In the genomic region with DNA sequence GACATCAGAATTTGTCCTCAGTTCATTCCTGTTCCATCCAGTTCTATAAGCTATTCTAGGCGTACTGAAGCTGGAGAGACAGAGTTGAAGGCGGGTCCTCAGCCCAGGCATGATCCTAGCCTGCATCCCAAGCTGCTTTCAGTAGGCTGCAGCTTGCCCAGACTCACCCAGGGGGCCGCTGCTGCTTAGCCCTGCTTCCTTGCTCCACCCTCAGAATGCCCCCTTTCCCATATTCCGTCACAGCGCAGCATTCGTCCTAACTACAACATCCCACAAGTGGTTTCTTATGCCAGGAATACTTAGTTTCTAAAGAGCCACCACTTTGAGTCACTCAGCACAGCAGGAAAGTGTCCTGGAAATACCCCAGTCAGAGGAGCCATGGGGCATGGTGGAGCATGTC, we compare ENCODE assay signal across 23 mouse cellular contexts. TPM values are rescaled to one million over a fixed set of nuclear protein-coding genes. Genes with fewer than 3 reads are reported as not detected.
DNase-seq lines count a peak whose midpoint lies in the region; ATAC-seq and TF ChIP-seq lines count a peak whose summit lies in the region.
"Had no signal": no experiment of that assay in that cellular context is flagged by ENCODE, and none has a peak within 500 bp of the region (broad histone marks: within the 10 kb centered on the region; RNA-seq: fewer than 3 reads in every experiment).

No protein-coding gene starts in this region.

- TF ChIP-seq CTCF in C2C12 (IDR thresholded peaks at IDR 0.05; ENCODE audit: control insufficient read depth, insufficient read depth, insufficient read length), result no peak
- TF ChIP-seq CTCF in small intestine, adult 2 months (IDR thresholded peaks at IDR 0.05; ENCODE audit: extremely low read depth, insufficient read length, insufficient replicate concordance, low read depth, low read length), result no peak

- no peak for ATAC-seq in heart, embryonic 16.5 days (replicated peaks; ENCODE audit: extremely low read depth, insufficient read depth, low FRiP score)
- ATAC-seq in midbrain, embryonic 16.5 days, result no peak
- ATAC-seq: forebrain, embryonic 13.5 days; midbrain, embryonic 15.5 days had no signal

- peak overlapping the region; percentile 98 for H3K27ac ChIP-seq in heart, embryonic 16.5 days (ENCODE audit: low read length)
- H3K27ac ChIP-seq in small intestine, adult 2 months (ENCODE audit: insufficient read depth, low read depth, low read length), result peak overlapping the region; percentile 5; the same call in 1 of the 2 replicates
- no peak overlapping the region for H3K27ac ChIP-seq in midbrain, embryonic 16.5 days (ENCODE audit: low read length)
- H3K27ac ChIP-seq: forebrain, embryonic 13.5 days; hindbrain, embryonic 13.5 days; limb, embryonic 13.5 days; liver, embryonic 14.5 days; midbrain, embryonic 15.5 days had no signal

- H3K9me3 ChIP-seq in heart, embryonic 16.5 days (replicated peaks; ENCODE audit: control insufficient read depth, low read length), result no peaks in the 10 kb centered on the region
- H3K9me3 ChIP-seq in midbrain, embryonic 16.5 days (replicated peaks; ENCODE audit: control insufficient read depth, low read length, poor library complexity, severe bottlenecking), result no peaks in the 10 kb centered on the region
- H3K9me3 ChIP-seq: forebrain, embryonic 13.5 days; hindbrain, embryonic 13.5 days; limb, embryonic 13.5 days; midbrain, embryonic 15.5 days had no signal

- H3K27me3 ChIP-seq in C2C12 (ENCODE audit: control insufficient read depth, insufficient read depth, insufficient read length), result no peaks in the 10 kb centered on the region
- no peaks in the 10 kb centered on the region for H3K27me3 ChIP-seq in heart, embryonic 16.5 days (ENCODE audit: control insufficient read depth, insufficient read depth, low read length)
- H3K27me3 ChIP-seq in small intestine, adult 2 months (ENCODE audit: control insufficient read depth, insufficient read depth, low read length), result no peaks in the 10 kb centered on the region
- no peaks in the 10 kb centered on the region for H3K27me3 ChIP-seq in midbrain, embryonic 16.5 days (ENCODE audit: control insufficient read depth, insufficient read depth, low read depth, low read length)
- H3K27me3 ChIP-seq: forebrain, embryonic 13.5 days; limb, embryonic 13.5 days; midbrain, embryonic 15.5 days had no signal

- peak; percentile 91 for DNase-seq in heart, adult 11 months
- DNase-seq in heart, adult 8-10 months (ENCODE audit: low spot score), result no peak
- DNase-seq in cerebellum, postnatal 10 days, result no peak
- no peak for DNase-seq in c-Kit-positive CD71-positive TER-119-positive erythroid progenitor cells, embryonic 14.5 days (ENCODE audit: low spot score)
- DNase-seq: adrenal gland, adult 2 months; cerebellum, adult 11 months; cerebellum, postnatal 25 days; kidney, adult 11 months; kidney, postnatal 14 days; spleen, adult 18-20 months; thymus, postnatal 25 days had no signal

- peaks cover 48% of the 10 kb centered on the region for H3K79me2 ChIP-seq in C2C12 (ENCODE audit: control insufficient read depth, insufficient read depth)

- peaks cover 31% of the 10 kb centered on the region for H3K4me1 ChIP-seq in heart, embryonic 16.5 days (ENCODE audit: control insufficient read depth, insufficient read depth, low read length)
- H3K4me1 ChIP-seq in small intestine, adult 2 months (ENCODE audit: control insufficient read depth, insufficient read depth, insufficient read length, low read length), result no peaks in the 10 kb centered on the region
- H3K4me1 ChIP-seq in midbrain, embryonic 16.5 days (ENCODE audit: control insufficient read depth, insufficient read depth, low read length), result no peaks in the 10 kb centered on the region
- H3K4me1 ChIP-seq: midbrain, embryonic 15.5 days had no signal

- 41% methylated on average over 6 of the region's 6 CpGs for WGBS in heart, embryonic 16.5 days
- WGBS in small intestine, adult 2 months, result 55% methylated on average over 6 of the region's 6 CpGs
- 79% methylated on average over 6 of the region's 6 CpGs for WGBS in midbrain, embryonic 16.5 days

- no peaks in the 10 kb centered on the region for H3K36me3 ChIP-seq in C2C12 (ENCODE audit: control insufficient read depth, insufficient read depth)
- H3K36me3 ChIP-seq in heart, embryonic 16.5 days (ENCODE audit: control insufficient read depth, insufficient read depth), result no peaks in the 10 kb centered on the region
- no peaks in the 10 kb centered on the region for H3K36me3 ChIP-seq in small intestine, adult 2 months (ENCODE audit: control insufficient read depth, insufficient read depth, low read length)
- H3K36me3 ChIP-seq in midbrain, embryonic 16.5 days (ENCODE audit: control insufficient read depth, insufficient read depth, low read length), result no peaks in the 10 kb centered on the region
- H3K36me3 ChIP-seq: hindbrain, embryonic 13.5 days; limb, embryonic 13.5 days; midbrain, embryonic 15.5 days had no signal

- peak overlapping the region; percentile 86 for H3K9ac ChIP-seq in heart, embryonic 16.5 days (ENCODE audit: low read length)
- no peak overlapping the region for H3K9ac ChIP-seq in midbrain, embryonic 16.5 days (ENCODE audit: low read depth, low read length)
- H3K9ac ChIP-seq: forebrain, embryonic 13.5 days; hindbrain, embryonic 13.5 days; limb, embryonic 13.5 days; liver, embryonic 14.5 days; midbrain, embryonic 15.5 days had no signal

- H3K4me2 ChIP-seq in heart, embryonic 16.5 days (ENCODE audit: low read depth, low read length), result peak overlapping the region; percentile 74
- H3K4me2 ChIP-seq in midbrain, embryonic 16.5 days (ENCODE audit: low read length), result no peak overlapping the region
- H3K4me2 ChIP-seq: forebrain, embryonic 13.5 days; hindbrain, embryonic 13.5 days; limb, embryonic 13.5 days; midbrain, embryonic 15.5 days had no signal

- peak overlapping the region; percentile 30 for H3ac ChIP-seq in C2C12 (ENCODE audit: control insufficient read depth, insufficient read length, low read depth)

- TF ChIP-seq POLR2A in small intestine, adult 2 months (IDR thresholded peaks at IDR 0.05; ENCODE audit: low read depth, low read length), result no peak

- H3K79me3 ChIP-seq in C2C12 (ENCODE audit: low read depth), result peaks cover 3% of the 10 kb centered on the region

- H3K4me3 ChIP-seq in C2C12 (ENCODE audit: insufficient read depth, poor library complexity, severe bottlenecking), result no peak overlapping the region
- peak overlapping the region; percentile 67 for H3K4me3 ChIP-seq in heart, embryonic 16.5 days (ENCODE audit: low read length)
- no peak overlapping the region for H3K4me3 ChIP-seq in small intestine, adult 2 months (ENCODE audit: low read depth, low read length)
- no peak overlapping the region for H3K4me3 ChIP-seq in midbrain, embryonic 16.5 days (ENCODE audit: low read depth, low read length)
- H3K4me3 ChIP-seq: forebrain, embryonic 13.5 days; hindbrain, embryonic 13.5 days; limb, embryonic 13.5 days; midbrain, embryonic 15.5 days had no signal

TF ChIP-seq in C2C12, 6 proteins besides CTCF, POLR2A, EP300 and RAD21:
- TF ChIP-seq USF1 (IDR thresholded peaks at IDR 0.05; ENCODE audit: low read depth), result no peak
- no peak for TF ChIP-seq MYOG (IDR thresholded peaks at IDR 0.05; ENCODE audit: control insufficient read depth, extremely low read depth, insufficient read length)
- no peak for TF ChIP-seq CEBPB (IDR thresholded peaks at IDR 0.05; ENCODE audit: low read depth)
- TF ChIP-seq MAX (IDR thresholded peaks at IDR 0.05), result no peak
- TF ChIP-seq FOSL1 (IDR thresholded peaks at IDR 0.05; ENCODE audit: insufficient read depth, low read length, poor library complexity, severe bottlenecking), result no peak
- no peak for TF ChIP-seq MYOD1 (IDR thresholded peaks at IDR 0.05; ENCODE audit: control insufficient read depth, insufficient read length, low read depth)

RNA-seq across cellular contexts. Expression of a gene that starts 2.8 kb away (rescaled TPM):
- 100 to 1,000 TPM; 423 to 464 (median 433) TPM for total RNA-seq in heart, adult 8-10 months (2022)
- polyA plus RNA-seq in C2C12 (2012; fragmentation: generic; extraction: Trizol), result 78.4 TPM
- 38.5 and 43.2 TPM in 2 replicates for polyA plus RNA-seq in heart, embryonic 16.5 days (2015; fragmentation: Nextera tagmentation; extraction: Ambion mirVana)
- polyA plus RNA-seq in small intestine, adult 2 months (2012; rRNA removed), result 20.6 and 28.7 TPM in 2 replicates
- 0.82 and 1.1 TPM in 2 replicates for polyA plus RNA-seq in midbrain, embryonic 16.5 days (2015; fragmentation: Nextera tagmentation; extraction: Ambion mirVana)
- total RNA-seq: CH12.LX; granulocyte monocyte progenitor cell, adult 5-6 weeks; megakaryocyte, adult 5-6 weeks had no signal

RNA-seq across cellular contexts. Expression of a gene that starts 29.5 kb away (rescaled TPM):
- 10 to 100 TPM; 19.4 to 21.8 (median 20.3) TPM for total RNA-seq in heart, adult 8-10 months (2022)
- polyA plus RNA-seq in C2C12 (2012; fragmentation: generic; extraction: Trizol), result 44.6 TPM
- polyA plus RNA-seq in heart, embryonic 16.5 days (2015; fragmentation: Nextera tagmentation; extraction: Ambion mirVana), result 57.1 and 63.8 TPM in 2 replicates
- polyA plus RNA-seq in small intestine, adult 2 months (2012; rRNA removed), result 5.0 and 12.2 TPM in 2 replicates
- polyA plus RNA-seq in midbrain, embryonic 16.5 days (2015; fragmentation: Nextera tagmentation; extraction: Ambion mirVana), result 75.8 and 80.0 TPM in 2 replicates

RNA-seq across cellular contexts. Expression of a gene that starts 43.3 kb away (rescaled TPM):
- total RNA-seq in heart, adult 8-10 months (2022), result not detected
- polyA plus RNA-seq in C2C12 (2012; fragmentation: generic; extraction: Trizol), result 0.19 TPM
- polyA plus RNA-seq in heart, embryonic 16.5 days (2015; fragmentation: Nextera tagmentation; extraction: Ambion mirVana), result 0.18 and 0.36 TPM in 2 replicates
- polyA plus RNA-seq in small intestine, adult 2 months (2012; rRNA removed), result 0.85 and 1.6 TPM in 2 replicates
- 145 and 148 TPM in 2 replicates for polyA plus RNA-seq in midbrain, embryonic 16.5 days (2015; fragmentation: Nextera tagmentation; extraction: Ambion mirVana)
- total RNA-seq: CH12.LX; granulocyte monocyte progenitor cell, adult 5-6 weeks; megakaryocyte, adult 5-6 weeks had no signal

Comparison
In these comparisons a context has a peak if more than half of its experiments do, and no peak if none do; other contexts are left out.
1. RNA of a gene that starts 2.8 kb away (polyA plus RNA-seq): 78.4 TPM in C2C12 (single experiment), 38.5 to 43.2 TPM in heart, embryonic 16.5 days and 20.6 to 28.7 TPM in small intestine, adult 2 months; 0.82 to 1.1 TPM in midbrain, embryonic 16.5 days; every median in the first group is over 10 times any median in the second.
2. RNA of a gene that starts 43.3 kb away (polyA plus RNA-seq): 145 to 148 TPM in midbrain, embryonic 16.5 days; 0.85 to 1.6 TPM in small intestine, adult 2 months, 0.19 TPM in C2C12 (single experiment) and 0.18 to 0.36 TPM in heart, embryonic 16.5 days; every median in the first group is over 10 times any median in the second.